Mouse (Mus musculus) mouse embryonic stem cell (cell line): Measurements from ENCODE around the gene Gna11.

Source experiments
- in situ Hi-C, 2 experiments: fragments of 300-500 bp; cut with MboI; formaldehyde crosslinking; loops; 1 replicate in 1 of 2; 3 replicates in 1 of 2; pipeline ENCODE4 v1.14.3; 2019 to 2020; ENCODE audit warnings: low sequenced_read_pairs in 2 of 2, low pct_unique_long_range_greater_than_20kb in 1 of 2, mixed read lengths in 1 of 2; ENCODE audit not compliant: unreplicated experiment in 1 of 2

The Gna11 gene

DNA sequence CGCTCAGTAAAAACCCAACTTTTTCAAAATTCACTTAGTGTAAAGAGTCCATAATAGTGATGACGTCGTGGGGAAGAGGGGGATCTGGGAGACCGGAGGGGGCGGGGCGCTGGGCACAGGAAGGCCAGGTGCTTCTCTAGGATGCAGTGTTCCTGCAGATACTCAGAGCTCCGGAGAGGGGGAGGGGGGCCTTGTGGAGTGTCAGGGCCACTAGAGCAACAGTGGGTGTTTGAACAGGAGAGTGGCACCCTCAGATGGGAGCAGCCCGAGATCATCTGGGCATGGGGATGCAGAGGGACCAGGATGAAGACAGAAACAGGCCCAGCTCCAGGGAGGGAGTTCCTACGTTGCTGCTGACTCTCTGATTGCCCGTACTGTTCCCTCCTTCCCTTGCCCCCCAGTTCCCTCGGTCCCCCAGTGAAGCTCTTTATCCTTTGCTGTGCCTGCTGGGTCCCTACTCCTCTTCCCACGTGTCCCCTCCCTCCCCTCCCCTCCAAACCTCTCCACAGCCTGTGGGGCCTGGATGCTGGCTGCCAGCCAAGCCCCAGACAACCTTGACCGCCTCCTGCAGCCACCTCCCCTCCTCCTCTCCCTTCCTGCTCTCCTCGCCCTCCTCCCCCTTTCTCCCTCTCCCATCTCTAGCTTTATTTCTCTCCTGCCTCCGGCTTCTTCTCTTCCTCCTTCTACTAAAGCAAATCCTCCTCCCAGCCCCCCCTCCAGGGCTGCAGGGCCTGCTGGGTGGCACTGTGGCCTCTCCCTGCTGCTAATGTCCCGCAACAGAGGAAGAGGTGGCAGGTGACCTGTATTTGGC is 23.6 kb upstream of the Gna11 start:
- in situ Hi-C loops, result no loop called here

- in situ Hi-C loops, result no loop called here
Measured at GRCm38 (mm10) chr10:81565257-81566228, 20.6 kb upstream of the Gna11 start.

DNA sequence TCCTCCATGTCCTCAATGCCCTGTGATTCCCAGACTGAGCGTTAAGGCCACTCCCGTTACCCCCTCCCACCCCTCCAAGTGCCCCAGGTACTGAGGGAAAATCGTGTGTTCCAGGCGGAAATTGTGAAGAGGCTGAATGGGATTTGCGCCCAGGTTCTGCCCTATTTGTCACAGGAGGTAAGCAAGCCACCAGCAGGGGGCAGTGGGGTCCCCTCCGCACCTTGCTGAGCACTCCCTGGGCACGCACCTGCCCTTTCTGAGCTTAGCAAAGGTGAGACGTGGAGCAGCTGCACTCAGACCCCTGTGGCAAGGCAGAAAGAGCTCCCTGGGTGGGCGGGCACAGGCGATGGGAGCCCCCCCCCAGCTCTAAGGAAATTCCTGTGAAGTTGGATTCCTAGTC is 19.7 kb upstream of the Gna11 start:
- in situ Hi-C loops, result loop anchor here in 1 of 2 experiments (5.0 kb wide), 1 partner anchor 38 kb away; the partner anchor contains the start of gene Tle6

- in situ Hi-C loops, result loop anchor here in 1 of 2 experiments (5.0 kb wide), 1 partner anchor 38 kb away; the partner anchor contains the start of gene Tle6
Measured at GRCm38 (mm10) chr10:81564216-81564615, 19.2 kb upstream of the Gna11 start.

DNA sequence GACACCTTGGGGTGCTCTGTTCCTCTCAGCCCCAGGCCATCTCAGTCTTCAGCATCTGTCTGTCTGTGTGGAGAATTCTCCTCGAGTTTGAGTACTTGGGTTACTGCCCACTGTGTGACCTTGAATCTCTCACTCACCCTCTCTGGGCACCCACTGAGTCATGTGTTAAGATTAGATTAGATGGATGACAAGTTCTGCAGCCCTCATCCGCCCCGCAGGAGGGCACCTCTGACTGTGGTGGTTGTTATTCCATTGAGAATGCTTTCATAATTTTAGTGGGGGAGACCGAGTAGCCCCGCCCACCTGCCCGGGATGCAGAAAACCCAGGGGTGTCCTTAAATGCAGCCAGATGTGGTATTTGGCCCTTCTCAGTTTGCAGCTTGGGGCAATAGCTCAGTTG is 18.5 kb upstream of the Gna11 start:
- in situ Hi-C loops, result loop anchor here in 1 of 2 experiments (5.0 kb wide), 1 partner anchor 39 kb away; the partner anchor contains the start of gene Tle6

- in situ Hi-C loops, result loop anchor here in 1 of 2 experiments (5.0 kb wide), 1 partner anchor 40 kb away; the partner anchor contains the start of gene Tle6
Measured at GRCm38 (mm10) chr10:81562411-81562810, 17.4 kb upstream of the Gna11 start.

DNA sequence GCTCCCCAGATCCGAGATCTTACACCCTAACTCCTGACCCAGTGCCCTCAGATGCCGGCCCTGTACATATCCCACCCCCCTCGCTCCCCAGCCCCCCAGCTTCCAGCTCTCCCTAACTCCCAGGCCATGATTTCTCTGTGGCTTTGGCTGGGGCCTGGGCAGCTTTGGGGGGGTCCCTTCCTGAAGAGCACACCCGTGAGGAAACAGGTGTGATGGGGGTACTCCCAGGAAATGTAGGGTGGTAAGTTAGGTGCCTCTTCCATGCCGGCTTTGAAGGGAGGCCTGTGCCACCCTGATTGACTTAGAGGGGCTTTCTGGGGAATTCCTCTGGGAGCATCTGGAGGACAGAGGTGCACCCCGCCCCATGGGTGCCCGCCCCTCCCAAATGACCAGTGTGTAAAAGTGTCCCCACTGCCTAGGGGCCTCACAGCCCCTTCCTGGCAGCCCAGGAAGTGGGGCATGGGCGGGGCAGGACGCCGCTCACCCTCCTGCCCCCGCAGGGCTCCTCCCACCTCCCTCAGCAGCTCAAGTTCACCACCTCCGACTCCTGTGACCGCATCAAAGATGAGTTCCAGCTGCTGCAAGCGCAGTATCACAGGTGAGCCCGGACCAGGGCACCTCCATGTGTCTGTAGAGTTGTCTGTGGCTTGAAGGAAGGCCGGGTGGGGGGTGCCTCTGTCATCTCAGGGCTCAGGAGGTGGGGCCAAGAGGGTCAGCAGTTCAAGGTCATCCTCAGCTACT is 15.9 kb upstream of the Gna11 start:
- in situ Hi-C loops, result loop anchor here in 1 of 2 experiments (5.0 kb wide), 1 partner anchor 41 kb away; the partner anchor contains the start of gene Tle6

- in situ Hi-C loops, result loop anchor here (5.0 to 10.0 kb wide), 3 partner anchors 42 to 55 kb away; partner anchors contain the start of genes Tle6 (in 2 of the 2), BC025920 (in 1 of the 2) and S1pr4 (in 1 of the 2)
Measured at GRCm38 (mm10) chr10:81559627-81560539, 14.9 kb upstream of the Gna11 start.

GRCm38 (mm10) chr10:81559163-81559626 is 14.2 kb upstream of the Gna11 start, which contains the start of gene Aes:
Gene Aes, plus strand, starts transcription at chr10:81559488.
- in situ Hi-C loops, result loop anchor here in 1 of 2 experiments (10.0 kb wide), 2 partner anchors 46 to 54 kb away; partner anchors contain the start of genes BC025920, S1pr4 and Tle6

DNA sequence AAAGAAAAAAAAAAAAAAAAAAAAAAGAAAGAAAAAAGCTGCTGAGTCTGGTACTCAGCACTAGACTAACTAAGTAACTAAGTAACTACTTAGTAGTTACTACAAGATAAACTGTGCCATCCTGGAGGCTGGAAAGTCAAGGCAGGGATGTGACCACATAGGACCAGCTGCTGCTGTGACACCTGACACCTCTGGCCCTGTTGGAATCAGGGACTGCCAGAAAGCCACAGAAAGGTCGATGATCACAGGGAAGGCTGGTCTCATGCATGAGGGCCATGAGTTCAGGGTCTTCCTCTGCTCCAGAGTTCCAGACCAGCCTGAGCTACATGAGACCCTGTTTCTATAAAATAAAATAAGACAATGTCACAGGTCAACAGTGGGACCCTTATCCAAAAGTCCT is 12.5 kb upstream of the Gna11 start:
- in situ Hi-C loops, result loop anchor here in 1 of 2 experiments (10.0 kb wide), 2 partner anchors 47 to 53 kb away; partner anchors contain the start of genes BC025920, S1pr4 and Tle6

- in situ Hi-C loops, result loop anchor here in 1 of 2 experiments (10.0 kb wide), 2 partner anchors 49 to 51 kb away; partner anchors contain the start of genes BC025920, S1pr4 and Tle6
Measured at GRCm38 (mm10) chr10:81556282-81556681, 11.3 kb upstream of the Gna11 start.

GRCm38 (mm10) chr10:81553807-81554755 is 9.1 kb upstream of the Gna11 start:
- in situ Hi-C loops, result loop anchor here in 1 of 2 experiments (10.0 kb wide), 2 partner anchors 49 to 51 kb away; partner anchors contain the start of genes BC025920, S1pr4 and Tle6

DNA sequence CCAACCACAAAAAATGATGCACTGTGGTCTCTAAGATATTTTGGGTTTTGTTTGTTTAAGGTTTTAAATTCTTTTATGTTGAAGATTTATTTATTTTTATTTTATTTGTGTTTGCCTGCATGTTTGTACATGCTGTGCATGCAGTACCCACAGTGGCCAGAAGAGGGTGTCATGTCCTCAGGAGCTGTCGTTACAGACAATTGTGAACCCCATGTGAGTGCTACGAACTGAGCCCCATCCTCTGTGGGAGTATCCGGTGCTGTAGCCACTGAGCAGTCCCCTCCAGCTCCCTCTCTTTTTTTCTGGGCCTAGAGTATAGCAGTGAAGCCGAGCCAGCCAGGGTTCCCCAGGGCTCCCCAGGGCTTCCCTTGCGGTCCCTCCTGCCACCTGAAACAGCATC is 8.2 kb upstream of the Gna11 start:
- in situ Hi-C loops, result loop anchor here in 1 of 2 experiments (10.0 kb wide), 2 partner anchors 48 to 52 kb away; partner anchors contain the start of genes BC025920, S1pr4 and Tle6

DNA sequence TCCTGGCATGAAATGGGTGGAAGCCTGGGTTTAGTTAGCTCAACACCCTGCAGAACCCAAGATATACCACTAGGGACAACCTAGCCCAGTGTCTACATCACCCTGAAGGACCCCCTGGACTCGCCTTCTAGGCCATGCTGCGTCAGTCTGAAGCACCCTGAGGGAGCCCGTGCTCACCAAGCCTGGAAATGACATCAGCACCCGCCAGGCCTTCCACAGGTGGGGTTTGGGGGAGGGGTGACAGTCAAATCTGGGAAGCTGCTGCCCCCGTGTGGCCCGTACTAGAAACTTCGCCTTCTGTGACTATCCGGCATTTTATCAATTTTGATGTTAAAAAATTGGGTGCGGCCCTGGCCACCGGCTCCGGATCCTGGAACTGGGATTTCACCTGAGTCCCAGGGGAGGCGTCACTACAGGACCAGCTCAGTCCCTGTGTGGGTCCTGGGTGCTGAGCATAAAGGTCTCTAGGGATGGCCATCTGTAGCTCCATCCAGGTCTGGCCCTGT is 6.7 kb upstream of the Gna11 start:
- in situ Hi-C loops, result loop anchor here in 1 of 2 experiments (10.0 kb wide), 2 partner anchors 47 to 53 kb away; partner anchors contain the start of genes BC025920, S1pr4 and Tle6

DNA sequence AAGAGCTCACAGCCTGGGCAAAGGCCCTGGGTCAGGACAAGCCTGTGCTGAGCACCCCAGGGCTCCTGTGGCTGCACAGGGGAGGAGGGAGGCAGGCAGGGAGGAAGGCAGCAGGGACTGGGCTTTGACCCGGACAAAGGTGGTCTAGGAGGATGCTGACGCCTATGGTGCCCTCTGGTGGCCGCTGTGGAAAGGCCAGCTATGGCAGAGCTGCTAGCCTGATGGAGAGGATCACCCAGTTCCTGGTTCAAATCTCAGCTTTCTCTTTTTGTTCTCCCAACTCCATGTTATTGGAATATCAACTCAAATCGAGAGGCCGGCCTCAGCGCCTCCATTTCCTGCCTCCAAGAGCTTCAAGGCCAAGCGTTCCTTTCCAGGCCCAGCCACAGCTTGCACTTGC is 5.3 kb upstream of the Gna11 start:
- in situ Hi-C loops, result loop anchor here in 1 of 2 experiments (10.0 kb wide), 2 partner anchors 45 to 55 kb away; partner anchors contain the start of genes BC025920, S1pr4 and Tle6
